Mouse (Mus musculus): ENCODE results near the gene Ylpm1.

DNA sequence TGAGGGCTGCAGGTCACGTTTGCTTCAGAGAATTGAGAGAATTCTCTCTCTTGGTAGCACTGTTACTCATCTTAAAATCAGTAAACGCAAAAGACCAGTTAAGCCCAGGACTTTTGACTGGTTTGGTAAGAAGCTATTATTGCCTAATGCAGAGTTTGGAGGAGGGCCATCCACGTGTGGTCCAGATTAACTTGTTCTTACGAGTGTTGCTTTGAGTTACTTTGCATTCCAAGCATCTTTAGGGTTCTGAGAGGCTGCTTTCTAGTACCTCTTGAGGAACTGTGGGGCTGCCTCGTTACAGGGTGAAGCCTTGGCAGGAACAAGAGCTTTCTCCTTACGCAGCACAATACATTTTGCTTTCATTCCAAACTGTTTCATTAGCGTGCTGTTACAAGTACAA is 119.6 kb downstream of the Ylpm1 start:
- TF ChIP-seq CTCF (IDR thresholded peaks at IDR 0.05; ENCODE audit: low read depth) (no peak), EP300 (IDR thresholded peaks at IDR 0.05; ENCODE audit: low read depth) (no peak)
